Mouse (Mus musculus): Measurements from ENCODE around the gene Rabgef1. TPM values are rescaled to one million over a fixed set of nuclear protein-coding genes. Genes with fewer than 3 reads are reported as not detected.

The Rabgef1 gene
- total and polyA plus RNA-seq, 3 experiments = 20.1 to 34.4 (median 26.4) TPM

- no peaks in the 10 kb centered on the region for H3K27me3 ChIP-seq (replicated peaks)
- H3K4me1 ChIP-seq (ENCODE audit: control insufficient read depth in 1 of 2, insufficient read depth in 2 of 2) = peaks cover 4 to 22% of the 10 kb centered on the region in 2 experiments; a peak in 3 of 4 replicates
- H3K27ac ChIP-seq (ENCODE audit: insufficient read depth, low read depth) = peak overlapping the region; percentile 43; the same call in 1 of the 2 replicates
- H3K4me2 ChIP-seq (ENCODE audit: insufficient read depth, low read depth, poor library complexity, severe bottlenecking) = peak overlapping the region; percentile 64
- H3K79me2 ChIP-seq (replicated peaks; ENCODE audit: control insufficient read depth, extremely low read depth, insufficient read depth, poor library complexity, severe bottlenecking) = 0 out of 2 replicates have a peak, but pooled peaks cover 1% of the 10 kb centered on the region
- dilution Hi-C loops (cut with MboI; ENCODE audit: extremely low pct_ligation_motif_present, extremely low pct_unique_long_range_greater_than_20kb, low sequenced_read_pairs) = no loop called here
- H3K36me3 ChIP-seq (replicated peaks in 1 of 2; ENCODE audit: control insufficient read depth in 1 of 2, insufficient read depth in 1 of 2, low read length in 1 of 2) = peaks cover 12 to 72% of the 10 kb centered on the region in 2 experiments
- no peaks in the 10 kb centered on the region for H3K9me3 ChIP-seq (replicated peaks; ENCODE audit: low read length)
- TF ChIP-seq MAZ (IDR thresholded peaks at IDR 0.05; ENCODE audit: low read depth, low read length) (no peak), ELF1 (IDR thresholded peaks at IDR 0.05; ENCODE audit: low read depth, low read length) (peak; percentile 58; the same call in 1 of the 2 replicates), ETS1 (conservative IDR thresholded peaks at IDR 0.05; ENCODE audit: low read depth, low read length) (peak; percentile 0; the same call in 1 of the 2 replicates)
- in situ Hi-C loops (cut with MboI; ENCODE audit: low pct_ligation_motif_present, low pct_unique_long_range_greater_than_20kb, low sequenced_read_pairs) = no loop called here
- no peak overlapping the region for H3K9ac ChIP-seq (ENCODE audit: insufficient read depth, low read depth)
- DNase-seq (ENCODE audit: extremely low read depth) = no peak
- no peak overlapping the region for H3K4me3 ChIP-seq (replicated peaks in 1 of 3; ENCODE audit: low read depth in 2 of 3, low read length in 2 of 3, poor library complexity in 1 of 3)
Measured at GRCm38 (mm10) chr5:130129524-130129793, 42.1 kb upstream of the Rabgef1 start.

- Histone ChIP-seq H3K4me1 (ENCODE audit: control insufficient read depth in 1 of 2, insufficient read depth in 2 of 2) (no peaks in the 10 kb centered on the region), H3K27me3 (replicated peaks) (no peaks in the 10 kb centered on the region), H3K27ac (ENCODE audit: insufficient read depth, low read depth) (no peak overlapping the region), H3K9ac (ENCODE audit: insufficient read depth, low read depth) (no peak overlapping the region), H3K4me3 (replicated peaks in 1 of 3; ENCODE audit: low read depth in 2 of 3, low read length in 2 of 3, poor library complexity in 1 of 3) (no peak overlapping the region), H3K4me2 (ENCODE audit: insufficient read depth, low read depth, poor library complexity, severe bottlenecking) (no peak overlapping the region), H3K36me3 (replicated peaks in 1 of 2; ENCODE audit: control insufficient read depth in 1 of 2, insufficient read depth in 1 of 2, low read length in 1 of 2) (peaks cover 12 to 51% of the 10 kb centered on the region in 2 experiments), H3K9me3 (replicated peaks; ENCODE audit: low read length) (no peaks in the 10 kb centered on the region), H3K79me2 (replicated peaks; ENCODE audit: control insufficient read depth, extremely low read depth, insufficient read depth, poor library complexity, severe bottlenecking) (no peaks in the 10 kb centered on the region)
- TF ChIP-seq JUN (IDR thresholded peaks at IDR 0.05; ENCODE audit: insufficient read depth, low read depth, low read length) = no peak
- TF ChIP-seq RCOR1 (conservative IDR thresholded peaks at IDR 0.05; ENCODE audit: low read depth, low read length) = no peak
- no peak for TF ChIP-seq ZKSCAN1 (IDR thresholded peaks at IDR 0.05; ENCODE audit: borderline replicate concordance, low read depth, low read length)
- no peak for TF ChIP-seq ELF1 (IDR thresholded peaks at IDR 0.05; ENCODE audit: low read depth, low read length)
- TF ChIP-seq KAT2A (IDR thresholded peaks at IDR 0.05; ENCODE audit: insufficient replicate concordance, low read length) = no peak
- TF ChIP-seq BHLHE40 (IDR thresholded peaks at IDR 0.05; ENCODE audit: low read depth, low read length) = no peak
- dilution Hi-C loops (cut with MboI; ENCODE audit: extremely low pct_ligation_motif_present, extremely low pct_unique_long_range_greater_than_20kb, low sequenced_read_pairs) (no loop called here), in situ Hi-C loops (cut with MboI; ENCODE audit: low pct_ligation_motif_present, low pct_unique_long_range_greater_than_20kb, low sequenced_read_pairs) (loop anchor here (5.0 kb wide), 1 partner anchor 89 kb away; no protein-coding TSS in a partner anchor)
- DNase-seq (ENCODE audit: extremely low read depth) = no peak
Measured at GRCm38 (mm10) chr5:130136597-130136996, 35.0 kb upstream of the Rabgef1 start.

GRCm38 (mm10) chr5:130139393-130139792 is 32.2 kb upstream of the Rabgef1 start:
- Histone ChIP-seq H3K4me3 (replicated peaks in 1 of 3; ENCODE audit: low read depth in 2 of 3, low read length in 2 of 3, poor library complexity in 1 of 3) (no peak overlapping the region), H3K4me2 (ENCODE audit: insufficient read depth, low read depth, poor library complexity, severe bottlenecking) (no peak overlapping the region; the same call in 1 of the 2 replicates), H3K4me1 (ENCODE audit: control insufficient read depth in 1 of 2, insufficient read depth in 2 of 2) (peaks cover 0 to 12% of the 10 kb centered on the region in 2 experiments; a peak in 2 of 4 replicates), H3K9me3 (replicated peaks; ENCODE audit: low read length) (no peaks in the 10 kb centered on the region), H3K36me3 (replicated peaks in 1 of 2; ENCODE audit: control insufficient read depth in 1 of 2, insufficient read depth in 1 of 2, low read length in 1 of 2) (peaks cover 12 to 43% of the 10 kb centered on the region in 2 experiments), H3K27me3 (replicated peaks) (no peaks in the 10 kb centered on the region), H3K9ac (ENCODE audit: insufficient read depth, low read depth) (no peak overlapping the region), H3K27ac (ENCODE audit: insufficient read depth, low read depth) (no peak overlapping the region), H3K79me2 (replicated peaks; ENCODE audit: control insufficient read depth, extremely low read depth, insufficient read depth, poor library complexity, severe bottlenecking) (no peaks in the 10 kb centered on the region)
- peak; percentile 77 for DNase-seq (ENCODE audit: extremely low read depth)
- in situ Hi-C loops (cut with MboI; ENCODE audit: low pct_ligation_motif_present, low pct_unique_long_range_greater_than_20kb, low sequenced_read_pairs) = loop anchor here (5.0 kb wide), 1 partner anchor 92 kb away; no protein-coding TSS in a partner anchor
- dilution Hi-C loops (cut with MboI; ENCODE audit: extremely low pct_ligation_motif_present, extremely low pct_unique_long_range_greater_than_20kb, low sequenced_read_pairs) = no loop called here
- no peak for TF ChIP-seq MAZ (IDR thresholded peaks at IDR 0.05; ENCODE audit: low read depth, low read length)
- no peak for TF ChIP-seq GABPA (IDR thresholded peaks at IDR 0.05; ENCODE audit: insufficient replicate concordance, low read depth, low read length)
- TF ChIP-seq PAX5 (IDR thresholded peaks at IDR 0.05; ENCODE audit: low read length) = no peak
- TF ChIP-seq CHD2 (IDR thresholded peaks at IDR 0.05; ENCODE audit: low read length) = no peak
- no peak for TF ChIP-seq TBP (conservative IDR thresholded peaks at IDR 0.05; ENCODE audit: low read depth, low read length)
- TF ChIP-seq IRF4 (IDR thresholded peaks at IDR 0.05; ENCODE audit: low read depth, low read length) = no peak
- TF ChIP-seq HCFC1 (IDR thresholded peaks at IDR 0.05; ENCODE audit: low read depth, low read length) = no peak
- TF ChIP-seq UBTF (IDR thresholded peaks at IDR 0.05; ENCODE audit: low read depth, low read length) = no peak
- no peak for TF ChIP-seq RCOR1 (conservative IDR thresholded peaks at IDR 0.05; ENCODE audit: low read depth, low read length)
- TF ChIP-seq USF2 (conservative IDR thresholded peaks at IDR 0.05; ENCODE audit: low read depth, low read length) = no peak
- TF ChIP-seq BHLHE40 (IDR thresholded peaks at IDR 0.05; ENCODE audit: low read depth, low read length) = no peak
- TF ChIP-seq EP300 (IDR thresholded peaks at IDR 0.05; ENCODE audit: low read length) = no peak
- no peak for TF ChIP-seq ZMIZ1 (IDR thresholded peaks at IDR 0.05; ENCODE audit: low read depth, low read length)
- peak; percentile 97 for TF ChIP-seq SMC3 (IDR thresholded peaks at IDR 0.05; ENCODE audit: low read depth, low read length)
- no peak for TF ChIP-seq ZNF384 (IDR thresholded peaks at IDR 0.05; ENCODE audit: low read depth, low read length)
- TF ChIP-seq JUND (conservative IDR thresholded peaks at IDR 0.05; ENCODE audit: low read depth, low read length) = peak; percentile 40; the same call in 1 of the 2 replicates
- no peak for TF ChIP-seq E2F4 (IDR thresholded peaks at IDR 0.05; ENCODE audit: insufficient replicate concordance, low read depth, low read length)
- TF ChIP-seq ETS1 (conservative IDR thresholded peaks at IDR 0.05; ENCODE audit: low read depth, low read length) = no peak
- no peak for TF ChIP-seq NELFE (IDR thresholded peaks at IDR 0.05; ENCODE audit: low read depth, low read length)
- TF ChIP-seq ELF1 (IDR thresholded peaks at IDR 0.05; ENCODE audit: low read depth, low read length) = no peak
- TF ChIP-seq NRF1 (IDR thresholded peaks at IDR 0.05; ENCODE audit: low read depth, low read length) = no peak
